Mouse (Mus musculus): Measurements from ENCODE around the gene Dguok.

DNA sequence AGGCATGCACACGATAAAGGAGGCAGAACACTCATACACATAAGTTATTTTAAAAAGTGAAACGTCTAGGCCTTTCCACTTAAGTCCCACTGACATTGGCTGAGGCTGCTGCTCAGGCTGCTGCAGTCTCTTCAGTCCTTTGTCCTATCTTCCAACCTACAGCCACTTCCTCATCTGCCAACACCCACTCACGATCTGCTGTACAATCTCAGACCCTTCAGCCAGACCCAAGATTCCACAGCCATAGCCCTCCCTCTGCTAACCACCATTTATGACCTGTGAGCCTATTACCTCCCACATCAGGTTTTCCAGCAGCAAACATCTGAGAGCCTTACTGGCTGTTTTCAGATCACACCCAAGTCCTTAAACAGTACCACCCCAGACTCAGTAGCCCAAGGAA, 57.3 kb downstream of the Dguok start:
- TF ChIP-seq GATA1 (IDR thresholded peaks at IDR 0.05; ENCODE audit: low read length) (no peak), TAL1 (IDR thresholded peaks at IDR 0.05; ENCODE audit: low read length) (no peak)
